Mouse (Mus musculus): ENCODE measurements around the gene Ap1b1.

DNA sequence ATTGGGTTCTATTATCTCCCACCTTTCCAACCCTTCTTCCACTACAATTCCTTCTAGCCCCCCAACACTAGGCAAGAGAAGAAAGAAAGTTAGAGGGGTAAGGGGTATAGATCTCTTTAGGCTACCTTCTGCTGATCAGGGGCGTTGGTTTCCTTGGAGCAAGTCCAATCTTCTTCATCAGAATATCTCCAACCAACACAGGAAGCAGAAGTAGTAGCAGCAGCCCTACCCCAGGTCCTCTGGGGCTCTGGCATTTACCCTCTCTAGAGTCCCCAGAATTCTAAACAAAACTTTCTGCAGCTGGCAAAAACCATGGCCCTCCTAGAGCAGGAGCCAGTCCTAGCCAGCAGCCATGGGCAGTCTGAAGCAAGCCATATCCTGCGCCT lies 12.8 kb upstream of the Ap1b1 start:
- TF ChIP-seq CTCF (IDR thresholded peaks at IDR 0.05; ENCODE audit: control insufficient read depth, insufficient read depth, low read length) (no peak), POLR2A (IDR thresholded peaks at IDR 0.05; ENCODE audit: borderline replicate concordance, control insufficient read depth, low read depth, low read length) (no peak)

Data from bone marrow, adult 2 months (tissue).